Mouse (Mus musculus): ENCODE results near the gene Gadd45gip1.

The Gadd45gip1 gene

DNA sequence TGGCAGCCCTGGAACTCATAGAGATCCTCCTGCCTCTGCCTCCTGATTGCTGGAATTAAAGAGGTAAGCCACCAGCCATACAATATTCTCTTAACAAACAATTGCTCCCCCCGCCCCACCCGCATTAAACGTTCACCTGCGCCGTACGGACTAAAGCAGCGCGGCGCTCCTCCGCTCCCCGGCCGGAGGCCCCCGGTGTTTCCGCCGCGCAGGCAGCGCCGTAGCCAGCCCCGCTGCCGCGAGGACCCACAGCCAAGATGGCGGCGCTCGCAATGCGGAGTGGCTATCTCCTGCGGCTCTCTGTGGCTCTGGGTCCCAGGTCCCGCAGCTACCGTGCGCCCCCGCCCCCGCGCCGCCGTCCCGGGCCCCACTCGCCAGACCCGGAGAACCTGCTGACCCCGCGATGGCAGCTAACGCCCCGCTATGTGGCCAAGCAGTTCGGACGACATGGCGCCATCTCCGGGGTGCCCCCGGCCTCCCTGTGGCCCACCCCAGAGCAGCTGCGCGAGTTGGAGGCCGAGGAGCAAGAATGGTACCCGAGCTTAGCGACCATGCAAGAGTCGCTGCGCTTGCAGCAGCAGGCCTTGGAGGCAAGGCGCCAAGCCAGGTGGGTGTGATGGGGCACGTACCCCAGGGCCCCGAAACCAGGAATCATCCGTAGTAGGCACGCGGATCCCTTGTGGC, 854 bp downstream of the Gadd45gip1 start:
- peak; percentile 93 for DNase-seq (ENCODE audit: low spot score in 2 of 2)

DNA sequence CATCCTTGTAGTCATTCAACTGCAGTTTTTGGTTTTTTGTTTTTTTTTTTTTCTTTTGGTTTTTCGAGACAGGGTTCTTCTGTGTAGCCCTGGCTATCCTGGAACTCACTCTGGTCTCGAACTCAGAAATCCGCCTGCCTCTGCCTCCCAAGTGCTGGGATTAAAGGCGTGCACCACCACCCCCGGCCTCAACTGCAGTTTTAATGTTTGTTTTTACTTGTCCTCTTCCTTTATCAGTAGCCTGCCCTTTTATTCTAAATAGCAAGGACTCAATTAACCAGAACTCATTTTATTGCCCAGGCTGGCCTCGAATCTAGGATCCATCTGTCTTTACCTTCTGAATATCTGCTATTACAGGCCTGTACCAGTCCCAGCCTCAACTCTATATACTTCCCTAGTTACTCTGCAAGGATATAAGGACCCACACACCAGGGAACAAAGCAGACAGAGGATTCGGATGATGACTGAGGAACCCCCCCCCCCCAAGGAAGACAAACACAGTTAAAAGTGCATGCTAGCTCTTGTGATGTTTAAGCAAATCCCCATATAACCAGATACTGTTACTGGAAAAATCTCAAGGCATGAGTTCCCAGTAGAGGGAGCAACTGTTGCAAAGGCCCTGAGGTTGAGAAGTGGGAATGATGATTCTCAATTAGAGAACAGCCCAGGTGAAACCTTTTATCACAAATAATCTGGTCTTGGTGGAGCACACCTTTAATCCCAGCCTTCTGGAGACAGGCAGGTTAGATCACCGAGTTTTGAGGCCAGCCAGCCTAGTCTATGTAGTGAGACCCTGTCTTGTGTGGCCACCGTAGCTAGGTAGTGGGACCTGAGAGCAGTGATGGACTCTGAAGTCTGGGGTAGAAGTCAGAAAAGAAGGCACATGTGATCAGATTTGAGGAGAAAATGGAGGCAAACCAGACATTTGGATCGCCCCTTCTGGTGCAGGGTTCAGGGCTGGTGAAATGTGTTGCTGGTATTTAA, 1.7 kb downstream of the Gadd45gip1 start:
- peak in 1 of 2 experiments; percentile 38 for DNase-seq (ENCODE audit: low spot score in 2 of 2)

DNA sequence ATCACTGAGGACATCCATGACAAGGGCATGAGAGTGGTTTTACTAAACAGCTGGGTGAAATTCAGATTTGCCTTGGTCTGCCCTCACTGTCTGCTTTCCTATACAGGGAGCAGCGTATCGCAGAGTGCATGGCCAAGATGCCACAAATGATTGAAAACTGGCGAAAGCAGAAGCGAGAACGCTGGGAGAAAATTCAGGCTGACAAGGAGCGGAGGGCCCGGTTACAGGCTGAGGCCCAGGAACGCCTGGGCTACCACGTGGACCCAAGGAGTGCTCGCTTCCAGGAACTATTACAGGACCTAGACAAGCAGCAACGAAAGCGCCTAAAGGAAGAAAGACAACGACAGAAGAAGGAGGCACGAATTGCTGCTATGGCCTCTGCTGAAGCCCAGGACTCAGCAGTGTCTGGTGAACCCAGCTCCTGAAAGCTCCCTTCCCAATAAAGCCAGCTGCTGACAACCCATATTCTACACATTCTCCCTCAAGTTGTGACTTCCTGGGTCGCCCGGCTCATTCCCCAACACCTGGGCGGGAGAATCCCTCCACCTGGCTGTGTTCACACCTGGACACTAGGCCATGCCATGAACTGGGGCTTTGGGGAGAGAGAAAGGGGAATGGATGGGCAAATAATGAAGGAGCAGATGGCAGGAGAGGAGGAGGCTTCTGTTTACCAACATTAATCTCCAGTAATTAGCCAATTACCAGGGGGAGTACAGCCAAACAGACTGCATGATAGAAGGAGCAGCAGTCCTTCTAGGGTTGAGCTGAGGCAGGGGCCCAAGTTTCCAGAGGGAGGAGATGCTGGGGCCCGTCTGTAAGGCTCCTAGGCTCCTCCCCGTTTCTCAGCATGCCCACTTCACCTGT, 2.9 kb downstream of the Gadd45gip1 start:
- no peak for DNase-seq (ENCODE audit: low spot score in 2 of 2)

DNA sequence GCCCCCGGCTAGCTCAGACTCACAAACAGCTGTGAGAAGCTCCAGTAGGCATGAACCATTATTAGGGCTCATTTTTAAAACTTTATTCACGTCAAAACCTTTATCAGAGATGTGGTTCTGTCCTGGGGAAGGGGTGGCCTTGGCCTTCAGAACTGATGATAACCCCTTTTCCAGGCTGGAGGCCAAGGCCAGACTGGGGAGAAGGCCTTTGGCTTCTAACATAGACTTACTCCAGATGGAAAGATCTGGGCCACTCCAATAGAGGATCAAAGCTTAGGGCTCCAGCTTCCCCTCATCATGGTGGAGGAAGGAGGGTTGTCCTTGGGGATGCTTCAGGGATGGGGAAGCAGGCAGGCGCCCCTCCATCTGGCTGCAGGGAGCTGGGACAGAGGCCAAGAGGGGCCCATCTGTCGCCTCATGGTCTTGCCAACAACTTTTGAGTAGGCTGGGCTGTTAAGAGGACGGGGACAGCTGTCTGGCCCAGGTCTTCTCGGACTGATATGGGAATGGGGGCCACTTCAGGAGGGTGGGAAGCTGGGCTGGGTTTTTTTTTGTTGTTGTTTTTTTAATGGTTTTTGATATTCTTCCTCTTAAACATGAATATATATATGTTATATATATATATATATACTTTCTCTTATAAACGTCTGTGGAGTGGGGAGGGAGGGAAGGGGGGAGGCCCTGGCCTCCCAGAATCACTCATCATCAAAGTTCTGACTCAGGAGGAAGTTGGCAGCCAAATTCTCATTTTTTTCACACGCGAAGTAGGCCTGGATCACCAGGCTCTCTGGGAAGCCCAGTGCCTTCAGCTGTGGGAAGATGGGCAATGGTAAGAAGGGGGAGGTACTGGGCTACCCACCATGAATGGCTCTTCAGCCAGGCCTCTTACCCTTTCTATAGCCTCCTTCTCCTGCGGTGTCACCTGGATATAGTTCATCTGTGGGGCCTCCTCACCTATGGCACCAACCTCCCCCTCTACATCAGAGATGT, 3.8 kb downstream of the Gadd45gip1 start:
- DNase-seq (ENCODE audit: low spot score in 2 of 2) = peak in 1 of 2 experiments; percentile 32

DNA sequence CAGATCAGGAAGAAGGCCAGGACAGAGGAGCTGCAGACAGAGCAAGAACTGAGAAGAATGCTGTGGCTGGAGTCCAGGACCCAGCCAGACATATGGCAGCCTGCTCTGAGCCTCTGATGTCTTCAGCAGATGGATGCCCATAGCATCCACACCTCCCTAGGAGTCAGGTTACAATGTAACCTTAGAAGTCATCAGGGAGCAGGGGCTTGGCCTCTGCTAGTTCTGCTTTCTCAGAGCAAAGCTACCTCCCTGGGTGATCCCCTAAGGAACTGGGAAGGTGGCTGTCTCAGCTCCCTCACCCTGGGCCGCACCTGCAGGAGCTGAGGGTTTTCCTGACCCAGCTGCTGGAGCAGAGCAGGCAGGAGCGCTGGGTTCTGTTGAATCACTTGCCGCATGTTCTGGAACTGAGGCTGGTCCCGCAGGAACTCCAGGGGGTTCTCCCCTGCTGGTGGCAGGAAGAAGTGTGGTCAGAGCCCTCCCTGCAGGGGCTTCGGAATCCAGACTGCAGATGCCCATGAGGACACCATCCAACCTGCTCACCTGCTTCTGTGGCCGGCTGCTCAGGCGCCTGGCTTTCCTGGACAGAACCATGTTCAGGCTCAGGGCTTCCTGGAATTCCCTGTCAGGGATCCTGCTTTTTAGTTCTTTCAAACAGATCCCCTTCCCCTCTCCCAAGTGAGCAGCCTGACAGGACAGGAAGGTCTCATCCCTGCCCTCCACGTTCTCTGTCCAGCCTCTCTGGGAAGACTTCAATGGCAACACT, 6.0 kb downstream of the Gadd45gip1 start:
- DNase-seq (ENCODE audit: low spot score in 2 of 2) = peak; percentile 45 to 64

DNA sequence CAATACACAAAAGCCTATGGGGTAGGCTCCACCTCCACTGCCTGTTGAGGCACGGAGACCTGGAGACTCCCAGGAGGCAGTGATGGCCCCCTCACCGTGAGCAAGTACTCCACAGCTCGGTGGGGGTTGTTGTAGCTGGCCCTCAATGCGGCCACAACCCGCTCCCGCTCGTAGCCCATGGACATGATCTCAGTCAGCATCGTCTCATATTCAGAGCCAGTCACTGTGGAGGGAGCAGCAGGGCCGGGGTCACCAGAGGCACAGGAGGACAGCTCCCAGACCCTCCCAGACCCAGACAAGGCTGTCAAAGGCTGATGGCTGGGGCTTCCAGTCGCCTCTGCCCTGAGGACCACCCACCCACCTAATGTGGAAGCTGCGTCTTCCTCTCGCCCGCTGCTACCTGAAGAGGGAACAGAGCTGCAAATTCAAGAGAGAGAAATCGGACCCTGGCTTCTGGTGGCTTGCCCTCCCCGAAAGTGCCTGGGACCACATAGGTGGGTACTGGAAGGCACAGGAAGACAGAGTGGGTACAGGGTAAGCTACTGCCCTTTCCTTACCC, 6.7 kb downstream of the Gadd45gip1 start:
- peak; percentile 48 to 80 for DNase-seq (ENCODE audit: low spot score in 2 of 2)

GRCm38 (mm10) chr8:84838513-84838912, 7.2 kb downstream of the Gadd45gip1 start:
- peak in 1 of 2 experiments; percentile 87 for DNase-seq (ENCODE audit: low spot score in 2 of 2)

DNA sequence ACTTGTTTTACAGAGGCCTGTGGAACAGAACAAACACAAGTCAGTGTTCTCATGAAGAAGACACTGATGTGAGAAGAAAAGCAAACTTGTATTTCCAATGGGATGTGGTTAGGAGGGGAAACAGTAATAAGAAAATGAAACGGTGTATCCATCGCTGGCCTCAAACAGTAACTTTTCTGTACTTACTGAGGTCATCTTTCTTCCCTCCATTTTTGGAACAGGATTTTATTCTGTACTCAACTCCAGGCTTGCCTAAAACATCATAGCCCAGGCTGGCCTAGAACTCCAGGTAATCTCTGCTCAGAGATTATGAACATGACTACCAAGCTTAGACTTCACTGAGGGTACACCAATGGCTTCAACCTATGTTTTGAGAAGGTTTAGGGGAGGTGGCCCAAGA, 8.1 kb downstream of the Gadd45gip1 start:
- DNase-seq (ENCODE audit: low spot score in 2 of 2) = peak in 1 of 2 experiments; percentile 33

GRCm38 (mm10) chr8:84839875-84840247, 8.5 kb downstream of the Gadd45gip1 start:
- no peak for DNase-seq (ENCODE audit: low spot score in 2 of 2)

- DNase-seq (ENCODE audit: low spot score in 2 of 2) = peak; percentile 86 to 94
Observed at GRCm38 (mm10) chr8:84840248-84840999, 9.1 kb downstream of the Gadd45gip1 start, which contains the start of gene Rad23a. Gene Rad23a (minus strand): TSS chr8:84840665.

- no peak for DNase-seq (ENCODE audit: low spot score in 2 of 2)
Observed at GRCm38 (mm10) chr8:84841514-84841913, 10.2 kb downstream of the Gadd45gip1 start.

- no peak for DNase-seq (ENCODE audit: low spot score in 2 of 2)
Observed at GRCm38 (mm10) chr8:84844397-84845070, 13.2 kb downstream of the Gadd45gip1 start.

DNA sequence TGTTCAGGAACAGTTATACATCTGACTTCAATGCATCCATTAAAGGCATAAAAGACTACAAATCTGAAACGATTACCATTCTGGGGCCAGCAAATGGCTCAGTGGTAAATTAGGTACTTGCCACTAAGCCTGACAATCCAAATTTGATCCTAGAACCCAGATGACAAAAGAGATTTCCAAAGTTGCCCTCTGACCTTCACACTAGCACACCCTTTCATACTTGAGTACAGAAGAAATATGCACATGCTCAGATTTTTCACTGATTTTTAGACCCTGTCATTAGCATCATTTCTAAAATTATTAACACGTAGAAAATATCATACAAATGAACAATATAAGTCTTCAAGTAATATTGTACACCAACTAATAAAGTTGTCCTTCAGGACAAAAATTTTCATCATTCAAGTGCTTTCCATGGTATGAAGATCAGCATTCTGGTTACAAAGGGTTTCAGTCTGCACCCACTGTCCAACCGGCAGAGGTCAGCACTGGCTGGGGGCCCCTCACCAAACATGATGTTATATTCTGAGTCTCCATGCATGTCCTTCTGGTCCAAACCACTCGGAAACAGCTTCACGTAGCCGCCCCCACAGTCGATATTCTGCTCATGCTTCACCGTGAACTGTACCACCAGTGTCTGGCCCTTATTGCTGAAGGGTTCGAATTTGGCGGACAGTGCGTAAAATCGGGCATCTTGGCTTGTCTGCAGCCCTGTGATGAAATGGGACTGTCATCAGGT, 14.2 kb downstream of the Gadd45gip1 start:
- peak; percentile 36 to 60 for DNase-seq (ENCODE audit: low spot score in 2 of 2)

GRCm38 (mm10) chr8:84846094-84846721, 14.9 kb downstream of the Gadd45gip1 start:
- no peak for DNase-seq (ENCODE audit: low spot score in 2 of 2)

- DNase-seq (ENCODE audit: low spot score in 2 of 2) = peak; percentile 97 to 99
Observed at GRCm38 (mm10) chr8:84846722-84847572, 15.6 kb downstream of the Gadd45gip1 start, which contains the start of gene Calr. Gene Calr (minus strand): TSS chr8:84846934.

Measured in spleen, postnatal 10 days (tissue).